Mouse (Mus musculus) cortical plate, adult 2 months (tissue): ENCODE data around the gene Arhgap19.

Experiments used
- CTCF ChIP-seq: fragments of 200-500 bp; IDR thresholded peaks from 2 replicates; pipeline ENCODE4 v1.5.1; 2011; ENCODE audit warnings: mild to moderate bottlenecking, control low read depth, low read length; ENCODE audit not compliant: insufficient read depth; ENCODE audit errors: extremely low read depth
- POLR2A ChIP-seq: fragments of 200-500 bp; IDR thresholded peaks from 2 replicates; pipeline ENCODE4 v1.6.1; 2011; ENCODE audit warnings: mild to moderate bottlenecking, low read length, control low read depth; ENCODE audit not compliant: insufficient read depth; ENCODE audit errors: extremely low read depth

- TF ChIP-seq CTCF (no peak), POLR2A (no peak)
These were observed 683 bp downstream of the Arhgap19 start for GRCm38 (mm10) chr19:41800986-41801741.
